Mouse (Mus musculus): ENCODE results near the gene Ier3.

DNA sequence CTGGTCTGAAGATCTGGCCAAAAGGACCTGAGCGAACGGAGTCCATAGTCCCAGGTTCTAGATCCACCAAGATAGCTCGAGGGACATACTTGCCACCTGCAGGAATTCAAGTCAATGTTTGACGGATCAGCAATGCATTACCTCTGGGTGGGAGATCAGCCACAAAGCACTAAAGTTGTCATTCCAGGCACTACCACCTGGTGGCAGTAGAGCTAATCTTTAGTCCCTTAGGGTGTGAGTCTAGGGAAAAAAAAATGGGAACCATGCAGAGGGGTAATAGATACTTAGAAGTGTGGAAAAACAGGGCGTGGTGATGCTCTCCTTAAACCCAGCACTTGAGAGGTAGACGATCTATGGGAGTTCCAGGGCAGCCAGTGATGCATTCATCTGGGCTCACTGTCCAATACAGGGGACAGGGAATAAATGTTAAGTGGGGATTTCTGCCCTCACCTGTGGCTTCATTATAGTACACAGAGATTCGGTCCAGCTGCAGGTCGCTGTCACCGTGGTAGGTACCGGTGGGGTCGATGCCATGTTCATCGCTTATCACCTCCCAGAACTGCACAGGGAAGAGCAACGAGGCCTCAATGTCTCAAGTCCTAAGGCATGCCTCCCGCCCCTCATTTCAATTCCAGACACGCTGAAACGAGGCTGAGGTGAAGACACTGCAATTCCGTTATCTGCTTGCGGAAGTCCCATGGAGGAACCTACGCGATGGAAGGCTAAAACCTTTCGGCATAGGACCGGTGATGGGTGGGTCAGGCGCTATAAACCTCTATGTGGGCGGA, 14.9 kb downstream of the Ier3 start:
- TF ChIP-seq POLR2A (IDR thresholded peaks at IDR 0.05; ENCODE audit: low read depth, low read length) (no peak), CTCF (IDR thresholded peaks at IDR 0.05; ENCODE audit: extremely low read depth, insufficient read length, insufficient replicate concordance, low read depth, low read length) (peak; percentile 53; the same call in 1 of the 2 replicates)
